Mouse (Mus musculus): ENCODE measurements around the gene Wrap53.
A peak's percentile ranks its signal among the peaks of the same experiment; 100 is the strongest.
"Not testable (repeated sequence)": the region's sequence is repeated elsewhere in the genome, so short reads cannot be mapped to it uniquely, and the experiment has no call there.

The Wrap53 gene

GRCm38 (mm10) chr11:69532480-69533150 lies 47.4 kb downstream of the Wrap53 start:
- no peak for DNase-seq (ENCODE audit: extremely low read depth, low read depth)

DNA sequence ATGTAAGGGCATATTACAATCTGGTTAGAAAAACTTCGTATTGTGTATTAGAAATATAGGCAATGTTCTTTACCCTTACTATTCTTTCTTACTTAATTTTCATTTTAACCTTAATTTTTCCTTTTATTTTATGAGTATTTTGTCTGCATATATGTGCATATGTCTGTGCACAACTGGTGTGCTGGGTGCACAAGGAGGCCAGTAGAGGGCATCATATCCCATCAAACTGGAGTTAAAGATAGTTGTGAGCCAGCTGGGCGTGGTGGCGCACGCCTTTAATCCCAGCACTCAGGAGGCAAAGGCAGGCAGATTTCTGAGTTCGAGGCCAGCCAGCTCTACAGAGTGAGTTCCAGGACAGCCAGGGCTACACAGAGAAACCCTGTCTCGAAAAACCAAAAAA lies 49.3 kb downstream of the Wrap53 start:
- DNase-seq (ENCODE audit: extremely low read depth, low read depth), result peak; percentile 36

DNA sequence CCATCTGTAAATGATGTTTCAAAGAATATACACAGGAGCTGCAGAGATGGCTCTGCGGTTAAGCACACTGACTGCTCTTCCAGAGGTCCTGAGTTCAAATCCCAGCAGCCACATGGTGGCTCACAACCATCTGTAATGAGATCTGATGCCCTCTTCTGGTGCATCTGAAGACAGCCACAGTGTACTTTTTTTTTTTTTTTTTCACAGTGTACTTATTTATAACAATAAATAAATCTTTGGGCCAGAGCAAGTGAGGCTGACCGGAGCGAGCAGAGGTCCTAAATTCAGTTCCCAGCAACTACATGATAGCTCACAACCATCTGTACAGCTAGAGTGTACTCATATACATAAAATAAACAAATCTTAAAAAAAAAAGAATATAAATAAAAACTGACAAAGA lies 49.8 kb downstream of the Wrap53 start:
- DNase-seq (ENCODE audit: extremely low read depth, low read depth), result not testable (repeated sequence)

- no peak for DNase-seq (ENCODE audit: extremely low read depth, low read depth)
These were observed 52.0 kb downstream of the Wrap53 start for GRCm38 (mm10) chr11:69528031-69528390.

- no peak for DNase-seq (ENCODE audit: extremely low read depth, low read depth)
These were observed 52.7 kb downstream of the Wrap53 start for GRCm38 (mm10) chr11:69527098-69528030.

GRCm38 (mm10) chr11:69526631-69527030 lies 53.4 kb downstream of the Wrap53 start:
- DNase-seq (ENCODE audit: extremely low read depth, low read depth), result no peak

GRCm38 (mm10) chr11:69525661-69526060 lies 54.4 kb downstream of the Wrap53 start:
- DNase-seq (ENCODE audit: extremely low read depth, low read depth), result no peak

DNA sequence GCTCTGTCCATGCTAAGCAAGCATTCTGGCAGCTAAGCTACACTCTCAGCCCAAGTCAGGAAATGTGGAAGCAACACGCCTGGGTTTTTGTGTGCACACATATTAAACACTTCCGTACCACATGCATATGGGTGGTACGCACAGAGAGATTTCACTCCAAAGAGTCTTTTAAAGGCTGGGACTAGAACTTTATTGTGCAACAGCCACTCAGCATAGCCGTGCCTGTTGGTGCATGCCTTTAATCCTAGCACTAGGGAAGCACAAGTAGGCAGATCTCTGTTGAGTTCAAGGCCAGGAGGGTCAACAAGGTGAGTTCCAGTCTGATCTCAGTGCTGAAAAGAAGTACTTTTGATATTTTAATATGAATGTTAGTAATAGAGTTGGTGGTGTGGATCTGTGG lies 56.4 kb downstream of the Wrap53 start:
- DNase-seq (ENCODE audit: extremely low read depth, low read depth), result no peak

DNA sequence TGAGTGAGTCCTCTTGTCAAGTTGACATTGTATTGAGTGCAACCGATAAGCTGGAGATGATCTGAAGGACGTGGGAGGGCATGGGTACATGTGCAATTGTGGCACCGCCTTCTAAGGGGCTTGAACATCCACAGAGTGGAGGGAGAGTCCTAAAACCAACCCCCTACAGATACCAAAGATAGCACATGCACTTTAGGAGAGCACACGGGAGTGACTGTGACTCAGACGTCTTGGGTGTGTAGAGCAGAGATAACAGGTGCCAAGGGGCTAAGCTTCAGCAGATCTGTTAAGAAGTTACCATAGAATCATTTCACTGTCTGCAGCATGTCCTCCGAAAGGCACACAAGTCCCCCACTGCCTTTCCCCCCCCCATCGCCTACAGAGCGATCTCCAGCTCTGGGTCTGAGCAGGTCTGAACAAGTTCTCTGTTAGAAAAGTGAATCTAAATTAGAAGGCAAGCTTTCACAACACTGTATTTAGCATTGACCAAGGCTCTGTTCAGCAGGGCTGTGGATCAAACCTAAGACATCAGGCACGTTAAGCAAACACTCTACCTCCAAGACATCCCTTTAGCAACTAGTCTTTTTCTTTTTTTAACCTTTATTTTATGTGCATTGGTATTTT lies 58.4 kb downstream of the Wrap53 start:
- no peak for DNase-seq (ENCODE audit: extremely low read depth, low read depth)

- DNase-seq (ENCODE audit: extremely low read depth, low read depth), result no peak
These were observed 60.1 kb downstream of the Wrap53 start for GRCm38 (mm10) chr11:69519976-69520375.

GRCm38 (mm10) chr11:69516661-69517060 lies 63.4 kb downstream of the Wrap53 start:
- DNase-seq (ENCODE audit: extremely low read depth, low read depth), result no peak

GRCm38 (mm10) chr11:69516151-69516640 lies 63.9 kb downstream of the Wrap53 start:
- no peak for DNase-seq (ENCODE audit: extremely low read depth, low read depth)

GRCm38 (mm10) chr11:69513840-69514239 lies 66.2 kb downstream of the Wrap53 start:
- peak; percentile 55 for DNase-seq (ENCODE audit: extremely low read depth, low read depth)
